Mouse (Mus musculus) stomach, embryonic 15.5 days (tissue): ENCODE data around the gene Hnrnpa1. TPM values are rescaled to one million over a fixed set of nuclear protein-coding genes. Genes with fewer than 3 reads are reported as not detected.
A peak's percentile ranks its signal among the peaks of the same experiment; 100 is the strongest.
"Not testable (repeated sequence)": the region's sequence is repeated elsewhere in the genome, so short reads cannot be mapped to it uniquely, and the experiment has no call there.

Experiments used
- ATAC-seq: fragments of 200-750 bp; cut with Nextera tagmentation; 2 replicates; pipeline ENCODE4 v1.8.0; 2017; ENCODE audit warnings: low read depth, moderate number of reproducible peaks, moderate TSS enrichment; ENCODE audit not compliant: insufficient read depth, low FRiP score
- H3K27ac ChIP-seq: fragments of 300-500 bp; sonication (generic); 2 replicates; pipeline ENCODE4 v1.5.1; 2015; ENCODE audit warnings: mild to moderate bottlenecking, inconsistent platforms
- H3K27me3 ChIP-seq: fragments of 300-500 bp; sonication (generic); replicated peaks from 2 replicates; pipeline ENCODE4 v1.6.1; 2015; ENCODE audit warnings: inconsistent platforms
- H3K36me3 ChIP-seq: fragments of 300-500 bp; sonication (generic); 2 replicates; pipeline ENCODE4 v1.6.1; 2015; ENCODE audit warnings: inconsistent platforms
- H3K4me1 ChIP-seq: fragments of 300-500 bp; sonication (generic); 2 replicates; pipeline ENCODE4 v1.6.1; 2015; ENCODE audit warnings: inconsistent platforms
- H3K4me2 ChIP-seq: fragments of 300-500 bp; sonication (generic); 2 replicates; pipeline ENCODE4 v1.6.1; 2015; ENCODE audit warnings: mild to moderate bottlenecking, inconsistent platforms
- H3K4me3 ChIP-seq: fragments of 300-500 bp; sonication (generic); replicated peaks from 2 replicates; pipeline ENCODE4 v1.5.1; 2015; ENCODE audit warnings: inconsistent platforms
- H3K9ac ChIP-seq: fragments of 300-500 bp; sonication (generic); 2 replicates; pipeline ENCODE4 v1.6.1; 2015; ENCODE audit warnings: inconsistent platforms
- H3K9me3 ChIP-seq: fragments of 300-500 bp; sonication (generic); 2 replicates; pipeline ENCODE4 v1.6.1; 2016; ENCODE audit warnings: inconsistent platforms
- WGBS: fragments of 180-500 bp; shearing (Covaris S2); methylation state at CpG from one replicate; pipeline ENCODE4 v1.1.7; 2015; 5-methylcytosine and 5-hydroxymethylcytosine counted together
- polyA plus RNA-seq: library from polyadenylated mRNA; unstranded; fragments of >200 nt; fragmentation: Nextera tagmentation; extraction: Ambion mirVana; gene quantifications from 2 replicates; pipeline ENCODE4 v1.2.1, GENCODE M21; 2015

Hnrnpa1 gene
- polyA plus RNA-seq, 1 experiment from 2014 or later = 664 TPM

GRCm38 (mm10) chr15:103256210-103256986 is 16.2 kb downstream of the Hnrnpa1 start:
- Histone ChIP-seq H3K27me3 (no peaks in the 10 kb centered on the region), H3K27ac (no peak overlapping the region), H3K4me2 (no peak overlapping the region), H3K4me1 (peaks cover 18% of the 10 kb centered on the region), H3K9ac (no peak overlapping the region), H3K9me3 (no peaks in the 10 kb centered on the region), H3K36me3 (no peaks in the 10 kb centered on the region), H3K4me3 (no peak overlapping the region)
- ATAC-seq = no peak
- WGBS = 82% methylated on average over 6 of the region's 6 CpGs

GRCm38 (mm10) chr15:103257790-103258728 is 17.8 kb downstream of the Hnrnpa1 start, which contains the start of gene Nfe2:
Gene Nfe2 (minus strand): TSS chr15:103258403.
- Histone ChIP-seq H3K4me2 (peak within 1 kb of the TSS; percentile 50), H3K9ac (no peak within 1 kb of the TSS), H3K27me3 (no peaks in the 10 kb centered on the region), H3K27ac (peak within 1 kb of the TSS; percentile 35; the same call in 1 of the 2 replicates), H3K9me3 (no peaks in the 10 kb centered on the region), H3K36me3 (no peaks in the 10 kb centered on the region), H3K4me1 (peaks cover 18% of the 10 kb centered on the region), H3K4me3 (peak within 1 kb of the TSS; percentile 11; the same call in 1 of the 2 replicates)
- 12% methylated on average over 15 of the region's 15 CpGs for WGBS
- ATAC-seq = peak; percentile 96

- WGBS = 85% methylated on average over 5 of the region's 5 CpGs
- no peaks in the 10 kb centered on the region for H3K36me3 ChIP-seq
- H3K9me3 ChIP-seq = no peaks in the 10 kb centered on the region
- ATAC-seq = no peak
- H3K9ac ChIP-seq = no peak overlapping the region
- no peak overlapping the region for H3K27ac ChIP-seq
- no peak overlapping the region for H3K4me2 ChIP-seq
- no peaks in the 10 kb centered on the region for H3K27me3 ChIP-seq
- H3K4me1 ChIP-seq = peaks cover 18% of the 10 kb centered on the region
- H3K4me3 ChIP-seq = no peak overlapping the region
Measured at GRCm38 (mm10) chr15:103259162-103259561, 18.9 kb downstream of the Hnrnpa1 start.

- no peaks in the 10 kb centered on the region for H3K27me3 ChIP-seq
- WGBS = 65% methylated on average over 1 of the region's 1 CpGs
- H3K4me3 ChIP-seq = no peak overlapping the region
- no peak overlapping the region for H3K9ac ChIP-seq
- H3K9me3 ChIP-seq = no peaks in the 10 kb centered on the region
- H3K4me1 ChIP-seq = peaks cover 12% of the 10 kb centered on the region
- ATAC-seq = no peak
- no peak overlapping the region for H3K4me2 ChIP-seq
- H3K27ac ChIP-seq = no peak overlapping the region
- no peaks in the 10 kb centered on the region for H3K36me3 ChIP-seq
Measured at GRCm38 (mm10) chr15:103259989-103260388, 19.8 kb downstream of the Hnrnpa1 start.

GRCm38 (mm10) chr15:103264794-103265193 is 24.6 kb downstream of the Hnrnpa1 start:
- H3K9ac ChIP-seq = no peak overlapping the region
- 88% methylated on average over 2 of the region's 2 CpGs for WGBS
- no peaks in the 10 kb centered on the region for H3K27me3 ChIP-seq
- no peaks in the 10 kb centered on the region for H3K4me1 ChIP-seq
- H3K9me3 ChIP-seq = no peaks in the 10 kb centered on the region
- no peak overlapping the region for H3K27ac ChIP-seq
- no peak overlapping the region for H3K4me2 ChIP-seq
- H3K4me3 ChIP-seq = no peak overlapping the region
- H3K36me3 ChIP-seq = no peaks in the 10 kb centered on the region
- ATAC-seq = no peak

GRCm38 (mm10) chr15:103268903-103269302 is 28.7 kb downstream of the Hnrnpa1 start:
- Histone ChIP-seq H3K27ac (no peak overlapping the region), H3K27me3 (no peaks in the 10 kb centered on the region), H3K9ac (no peak overlapping the region), H3K4me2 (no peak overlapping the region), H3K9me3 (no peaks in the 10 kb centered on the region), H3K4me1 (0 out of 2 replicates have a peak, but pooled peaks cover 1% of the 10 kb centered on the region), H3K36me3 (no peaks in the 10 kb centered on the region), H3K4me3 (no peak overlapping the region)
- ATAC-seq = no peak
- 74% methylated on average over 4 of the region's 4 CpGs for WGBS

- Histone ChIP-seq H3K4me3 (peak within 1 kb of the TSS; percentile 78), H3K27ac (no peak within 1 kb of the TSS; the same call in 1 of the 2 replicates), H3K4me1 (0 out of 2 replicates have a peak, but pooled peaks cover 3% of the 10 kb centered on the region), H3K36me3 (no peaks in the 10 kb centered on the region), H3K4me2 (peak within 1 kb of the TSS; percentile 70), H3K9ac (peak within 1 kb of the TSS; percentile 86), H3K27me3 (no peaks in the 10 kb centered on the region), H3K9me3 (no peaks in the 10 kb centered on the region)
- peak; percentile 99 for ATAC-seq
- under 1% methylated on average over 38 of the region's 38 CpGs for WGBS
Measured at GRCm38 (mm10) chr15:103272419-103273279, 32.4 kb downstream of the Hnrnpa1 start, which contains the start of gene Copz1. Gene Copz1 (plus strand): TSS chr15:103272714.

GRCm38 (mm10) chr15:103275943-103276342 is 35.7 kb downstream of the Hnrnpa1 start:
- H3K4me1 ChIP-seq, H3K27ac ChIP-seq, H3K4me2 ChIP-seq, H3K27me3 ChIP-seq, H3K36me3 ChIP-seq, H3K4me3 ChIP-seq, H3K9ac ChIP-seq, H3K9me3 ChIP-seq, ATAC-seq: not testable (repeated sequence)
- WGBS = 95% methylated on average over 3 of the region's 3 CpGs

GRCm38 (mm10) chr15:103277949-103278348 is 37.7 kb downstream of the Hnrnpa1 start:
- no peak overlapping the region for H3K9ac ChIP-seq

DNA sequence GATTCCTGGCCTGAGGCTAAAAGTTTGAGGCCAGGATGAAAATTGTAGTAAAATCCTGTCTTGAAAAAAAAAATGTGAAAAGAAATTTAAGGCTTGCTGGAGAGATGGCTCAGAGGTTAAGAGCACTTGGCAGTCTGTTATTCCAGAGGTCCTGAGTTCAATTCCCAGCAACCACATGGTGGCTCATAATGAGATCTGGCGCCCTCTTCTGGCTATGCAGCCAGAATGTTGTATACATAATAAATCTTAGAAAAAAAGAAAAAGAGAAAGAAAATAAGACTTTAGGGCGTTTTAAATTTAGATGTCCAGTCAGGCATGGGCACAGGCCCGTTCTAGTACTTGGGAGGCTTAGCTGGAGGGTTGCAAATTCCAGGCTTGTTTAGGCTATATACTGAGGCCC is 39.5 kb downstream of the Hnrnpa1 start:
- no peak for ATAC-seq
- Histone ChIP-seq H3K27ac (no peak overlapping the region), H3K4me2 (no peak overlapping the region), H3K27me3 (no peaks in the 10 kb centered on the region), H3K9ac (no peak overlapping the region), H3K4me3 (no peak overlapping the region), H3K4me1 (0 out of 2 replicates have a peak, but pooled peaks cover 5% of the 10 kb centered on the region), H3K36me3 (0 out of 2 replicates have a peak, but pooled peaks cover 6% of the 10 kb centered on the region), H3K9me3 (no peaks in the 10 kb centered on the region)
- WGBS = 64% methylated on average over 3 of the region's 3 CpGs

More at GRCm38 (mm10) chr15:103277949-103278348, 37.7 kb downstream of the Hnrnpa1 start:
- Histone ChIP-seq H3K4me1 (0 out of 2 replicates have a peak, but pooled peaks cover 7% of the 10 kb centered on the region), H3K36me3 (0 out of 2 replicates have a peak, but pooled peaks cover 6% of the 10 kb centered on the region), H3K27ac (no peak overlapping the region), H3K4me2 (no peak overlapping the region), H3K9me3 (no peaks in the 10 kb centered on the region), H3K27me3 (no peaks in the 10 kb centered on the region), H3K4me3 (no peak overlapping the region)
- 59% methylated on average over 7 of the region's 7 CpGs for WGBS
- no peak for ATAC-seq
